Comparison of ENCODE assay signal across 7 mouse cellular contexts in the genomic region with DNA sequence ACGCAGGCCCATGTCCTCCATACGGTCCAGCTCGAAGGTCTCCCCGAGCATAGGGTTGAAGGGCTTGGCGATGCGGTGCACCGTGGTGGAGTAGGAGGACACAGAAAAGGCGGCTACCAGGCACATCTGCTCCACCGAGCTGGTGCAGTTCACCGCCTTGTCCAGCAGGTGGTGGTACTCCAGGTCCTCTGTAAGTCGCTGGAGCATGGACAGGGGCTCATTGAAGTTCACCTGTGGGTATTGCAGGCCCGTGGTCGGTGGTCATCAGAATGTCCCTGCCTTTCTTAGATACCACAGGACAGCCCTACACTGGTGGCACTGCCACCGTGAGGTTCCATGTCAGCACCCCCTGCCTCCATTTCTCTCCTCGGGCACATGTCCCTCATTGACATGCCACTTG.
DNase-seq lines count a peak whose midpoint lies in the region; ATAC-seq and TF ChIP-seq lines count a peak whose summit lies in the region.

No protein-coding gene starts in this region.

- DNase-seq in ES-CJ7 (ENCODE audit: low read depth, low spot score) = peak; percentile 73
- DNase-seq in WW6 (ENCODE audit: low read depth, low spot score) = peak; percentile 50
- DNase-seq in layer of hippocampus, postnatal 14 days (ENCODE audit: low spot score in 2 of 2) = peak; percentile 56 to 57
- peak; percentile 27 for DNase-seq in skeletal muscle tissue, adult 2 months (ENCODE audit: low read depth, low spot score)

- peak; percentile 91 for TF ChIP-seq CTCF in cortical plate, adult 2 months (IDR thresholded peaks at IDR 0.05; ENCODE audit: extremely low read depth, insufficient read depth, low read length)

- no peak for TF ChIP-seq POLR2A in cortical plate, adult 2 months (IDR thresholded peaks at IDR 0.05; ENCODE audit: extremely low read depth, insufficient read depth, low read length)

- H3K4me3 ChIP-seq in cortical plate, adult 2 months (ENCODE audit: insufficient read depth, low read length) = no peak overlapping the region

- ATAC-seq in granulocyte monocyte progenitor cell, adult 5-6 weeks (replicated peaks; ENCODE audit: poor library complexity, severe bottlenecking) = peak; percentile 83
- ATAC-seq in megakaryocyte progenitor cell, adult 5-6 weeks (replicated peaks; ENCODE audit: poor library complexity) = peak; percentile 89

- no peak overlapping the region for H3K27ac ChIP-seq in cortical plate, adult 2 months (ENCODE audit: insufficient read depth, low read length)

- H3K4me1 ChIP-seq in cortical plate, adult 2 months (ENCODE audit: control insufficient read depth, insufficient read depth, low read length) = no peaks in the 10 kb centered on the region
